Mouse (Mus musculus): ENCODE data around the gene Llcfc1. TPM values are rescaled to one million over a fixed set of nuclear protein-coding genes. Genes with fewer than 3 reads are reported as not detected.

The Llcfc1 gene
- not detected for polyA plus RNA-seq (2015; fragmentation: Illumina TruSeq; extraction: RNeasy Lipid Tissue Mini Kit (QIAGEN cat#74804); ENCODE audit: low read depth, low replicate concordance)

DNA sequence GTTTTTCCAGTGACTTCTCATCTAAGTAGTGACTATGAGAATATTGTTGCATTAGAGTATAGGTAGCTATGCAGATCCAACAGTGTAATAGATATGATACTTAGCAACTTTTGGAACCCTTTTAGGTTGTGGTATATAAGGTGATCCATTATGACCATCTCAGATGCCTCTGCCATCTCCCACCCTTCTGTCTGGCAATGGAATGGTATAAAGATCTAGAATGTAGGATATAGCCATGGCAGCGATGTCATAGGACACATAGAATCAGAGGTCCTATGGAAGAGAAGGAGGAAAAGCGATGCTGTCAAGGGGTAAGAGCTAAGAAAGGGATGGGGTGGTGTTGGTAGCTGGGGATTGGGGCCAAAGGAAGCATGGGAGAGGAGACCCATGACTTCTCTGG is at the start of gene Llcfc1:
Gene Llcfc1 (plus strand): TSS at position 301 of the 400 bp plus-strand sequence.

DNA sequence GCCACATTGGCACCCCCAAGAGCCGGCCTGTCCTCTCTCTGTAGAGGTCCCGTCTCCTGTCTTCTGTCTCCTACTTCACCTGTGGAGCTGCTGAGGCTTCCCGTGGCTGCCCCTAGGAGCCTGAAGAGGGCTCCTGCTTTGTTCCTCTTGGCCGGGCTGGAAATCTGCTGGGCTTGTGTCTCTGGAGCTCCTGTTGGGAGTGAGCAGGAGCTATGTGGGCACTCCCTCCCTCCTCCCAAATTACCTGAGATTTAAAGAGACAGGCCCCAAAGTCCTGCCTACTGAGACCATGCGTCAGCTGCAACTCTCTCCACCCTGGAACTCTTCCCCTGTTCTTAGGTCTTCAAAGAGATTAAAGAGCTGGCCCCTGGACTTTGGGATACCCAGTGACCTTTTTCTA is 48.1 kb upstream of the Llcfc1 start, which contains the start of gene Trpv6:
Gene Trpv6 (minus strand): TSS at position 228 of the 400 bp plus-strand sequence.

GRCm38 (mm10) chr6:41680669-41681068 is 3.6 kb upstream of the Llcfc1 start, which contains the start of gene Trpv5:
Trpv5 (minus strand) TSS chr6:41680769.

DNA sequence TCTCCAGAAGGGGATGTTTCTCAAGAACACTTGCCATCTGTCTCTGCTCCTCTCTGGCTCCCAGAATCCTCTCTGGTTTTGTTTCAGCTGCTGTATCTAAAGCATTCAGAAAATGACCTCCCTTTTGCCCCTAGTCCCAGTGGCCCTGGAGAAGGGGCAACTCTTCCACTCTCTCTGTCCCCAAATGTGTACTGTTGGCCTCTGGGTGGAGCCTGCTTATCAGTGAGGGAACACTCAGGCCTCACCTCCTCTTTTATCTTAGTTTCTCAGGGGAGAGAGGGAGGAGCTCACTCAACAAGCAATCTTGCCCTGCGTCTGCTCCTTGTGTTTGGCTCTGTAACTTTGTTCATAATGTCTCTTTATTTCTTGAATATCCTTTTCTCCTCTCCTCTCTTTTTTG is 19.9 kb downstream of the Llcfc1 start, which contains the start of gene Kel:
Gene Kel (minus strand): TSS at position 217 of the 400 bp plus-strand sequence.

Other genes with a start within 250 kb of the Llcfc1 start
- gene Gm10334, start 238.3 kb upstream of the Llcfc1 start, polyA plus RNA-seq (2015; fragmentation: Illumina TruSeq; extraction: RNeasy Lipid Tissue Mini Kit (QIAGEN cat#74804); ENCODE audit: low read depth, low replicate concordance): 0.86 TPM
- gene Prss1, start 225.5 kb upstream of the Llcfc1 start, polyA plus RNA-seq (2015; fragmentation: Illumina TruSeq; extraction: RNeasy Lipid Tissue Mini Kit (QIAGEN cat#74804); ENCODE audit: low read depth, low replicate concordance): not detected
- gene Prss2, start 162.6 kb upstream of the Llcfc1 start, polyA plus RNA-seq (2015; fragmentation: Illumina TruSeq; extraction: RNeasy Lipid Tissue Mini Kit (QIAGEN cat#74804); ENCODE audit: low read depth, low replicate concordance): not detected
- gene Ephb6, start 78.9 kb upstream of the Llcfc1 start, polyA plus RNA-seq (2015; fragmentation: Illumina TruSeq; extraction: RNeasy Lipid Tissue Mini Kit (QIAGEN cat#74804); ENCODE audit: low read depth, low replicate concordance): 86.6 TPM
- gene Trpv6, start 48.0 kb upstream of the Llcfc1 start, polyA plus RNA-seq (2015; fragmentation: Illumina TruSeq; extraction: RNeasy Lipid Tissue Mini Kit (QIAGEN cat#74804); ENCODE audit: low read depth, low replicate concordance): 1.0 TPM
- gene Trpv5, start 3.7 kb upstream of the Llcfc1 start, polyA plus RNA-seq (2015; fragmentation: Illumina TruSeq; extraction: RNeasy Lipid Tissue Mini Kit (QIAGEN cat#74804); ENCODE audit: low read depth, low replicate concordance): not detected
- gene Kel, start 19.9 kb downstream of the Llcfc1 start, polyA plus RNA-seq (2015; fragmentation: Illumina TruSeq; extraction: RNeasy Lipid Tissue Mini Kit (QIAGEN cat#74804); ENCODE audit: low read depth, low replicate concordance): not detected
- gene Olfr459, start 90.7 kb downstream of the Llcfc1 start, polyA plus RNA-seq (2015; fragmentation: Illumina TruSeq; extraction: RNeasy Lipid Tissue Mini Kit (QIAGEN cat#74804); ENCODE audit: low read depth, low replicate concordance): not detected
- not detected for gene Pip, start 163.1 kb downstream of the Llcfc1 start, polyA plus RNA-seq (2015; fragmentation: Illumina TruSeq; extraction: RNeasy Lipid Tissue Mini Kit (QIAGEN cat#74804); ENCODE audit: low read depth, low replicate concordance)
- gene Sval2, start 168.6 kb downstream of the Llcfc1 start, polyA plus RNA-seq (2015; fragmentation: Illumina TruSeq; extraction: RNeasy Lipid Tissue Mini Kit (QIAGEN cat#74804); ENCODE audit: low read depth, low replicate concordance): not detected

Data from brain, adult 10 weeks (tissue).